8 mouse cellular contexts compared by ENCODE assay signal in genomic region chr19:47015396-47015795, GRCm38 (mm10). TPM values are rescaled to one million over a fixed set of nuclear protein-coding genes. Genes with fewer than 3 reads are reported as not detected.
DNase-seq lines count a peak whose midpoint lies in the region; ATAC-seq and TF ChIP-seq lines count a peak whose summit lies in the region.

No protein-coding gene starts in this region.

- no peaks in the 10 kb centered on the region for H3K9me3 ChIP-seq in heart, embryonic 10.5 days
- H3K9me3 ChIP-seq in embryonic facial prominence, embryonic 15.5 days (replicated peaks), result no peaks in the 10 kb centered on the region
- no peaks in the 10 kb centered on the region for H3K9me3 ChIP-seq in liver, embryonic 13.5 days (replicated peaks)

- peak overlapping the region; percentile 95 for H3K4me2 ChIP-seq in embryonic facial prominence, embryonic 15.5 days (replicated peaks)
- H3K4me2 ChIP-seq in liver, embryonic 13.5 days, result peak overlapping the region; percentile 64

- no peak overlapping the region; the same call in 1 of the 2 replicates for H3K27ac ChIP-seq in heart, embryonic 10.5 days
- no peak overlapping the region for H3K27ac ChIP-seq in embryonic facial prominence, embryonic 15.5 days (replicated peaks)
- H3K27ac ChIP-seq in liver, embryonic 13.5 days, result no peak overlapping the region
- no peak overlapping the region for H3K27ac ChIP-seq in kidney, adult 2 months (ENCODE audit: insufficient read depth, low read depth, low read length)

- WGBS in heart, embryonic 10.5 days, result 2% methylated on average over 37 of the region's 37 CpGs
- 1% methylated on average over 37 of the region's 37 CpGs for WGBS in embryonic facial prominence, embryonic 15.5 days
- WGBS in liver, embryonic 13.5 days (ENCODE audit: insufficient replicate concordance), result 6% methylated on average over 37 of the region's 37 CpGs
- 2% methylated on average over 37 of the region's 37 CpGs for WGBS in kidney, adult 2 months

- no peak overlapping the region for H3K9ac ChIP-seq in embryonic facial prominence, embryonic 15.5 days
- no peak overlapping the region for H3K9ac ChIP-seq in liver, embryonic 13.5 days

- no peak for TF ChIP-seq CTCF in kidney, adult 2 months (conservative IDR thresholded peaks at IDR 0.05; ENCODE audit: insufficient read depth, insufficient read length, low read depth, low read length)

- intact Hi-C loops in gastrocnemius, postnatal 14 days (cut with DNase I; ENCODE audit: low total_unique reads), result no loop called here

- TF ChIP-seq POLR2A in kidney, adult 2 months (IDR thresholded peaks at IDR 0.05; ENCODE audit: low read depth, low read length), result no peak

- H3K4me3 ChIP-seq in heart, embryonic 10.5 days, result peak overlapping the region; percentile 57
- peak overlapping the region; percentile 53 for H3K4me3 ChIP-seq in embryonic facial prominence, embryonic 15.5 days (replicated peaks)
- peak overlapping the region; percentile 52 for H3K4me3 ChIP-seq in liver, embryonic 13.5 days (replicated peaks)
- H3K4me3 ChIP-seq in kidney, adult 2 months (ENCODE audit: insufficient read depth, low read depth, low read length), result no peak overlapping the region

- H3K27me3 ChIP-seq in heart, embryonic 10.5 days (ENCODE audit: insufficient read depth, poor library complexity, severe bottlenecking), result peaks cover 77% of the 10 kb centered on the region
- peaks cover 66% of the 10 kb centered on the region for H3K27me3 ChIP-seq in embryonic facial prominence, embryonic 15.5 days
- peaks cover 92% of the 10 kb centered on the region for H3K27me3 ChIP-seq in liver, embryonic 13.5 days
- peaks cover 6% of the 10 kb centered on the region for H3K27me3 ChIP-seq in kidney, adult 2 months (replicated peaks; ENCODE audit: control insufficient read depth, insufficient read depth, low read length)

- peaks cover 23% of the 10 kb centered on the region for H3K4me1 ChIP-seq in heart, embryonic 10.5 days
- peaks cover 21% of the 10 kb centered on the region for H3K4me1 ChIP-seq in embryonic facial prominence, embryonic 15.5 days
- peaks cover 17% of the 10 kb centered on the region for H3K4me1 ChIP-seq in liver, embryonic 13.5 days (replicated peaks)
- no peaks in the 10 kb centered on the region for H3K4me1 ChIP-seq in kidney, adult 2 months (ENCODE audit: control insufficient read depth, insufficient read depth, low read length)

- ATAC-seq in embryonic facial prominence, embryonic 15.5 days (ENCODE audit: insufficient number of reproducible peaks, low FRiP score, low TSS enrichment, low read depth), result 0 out of 2 replicates have a peak, but pooled peaks have one; percentile 2
- ATAC-seq in liver, embryonic 13.5 days (ENCODE audit: low read depth), result no peak

- no peak for DNase-seq in heart, embryonic 10.5 days (ENCODE audit: low spot score)
- no peak for DNase-seq in heart, postnatal 4 days
- peak; percentile 21 for DNase-seq in CD4-positive helper T cell, adult 2 months (ENCODE audit: low read depth, low spot score)
- no peak for DNase-seq in liver, embryonic 13.5 days
- DNase-seq in gastrocnemius, postnatal 14 days, result no peak
- DNase-seq in kidney, adult 2 months, result no peak
- DNase-seq in thymus, postnatal 14 days, result no peak

- no peaks in the 10 kb centered on the region for H3K36me3 ChIP-seq in heart, embryonic 10.5 days
- no peaks in the 10 kb centered on the region for H3K36me3 ChIP-seq in embryonic facial prominence, embryonic 15.5 days
- H3K36me3 ChIP-seq in liver, embryonic 13.5 days, result no peaks in the 10 kb centered on the region
- H3K36me3 ChIP-seq in kidney, adult 2 months (ENCODE audit: control insufficient read depth, insufficient read depth, low read length), result no peaks in the 10 kb centered on the region

RNA-seq across cellular contexts. Expression of gene Nt5c2, which starts 0.4 kb away (rescaled TPM):
- polyA plus RNA-seq in heart, embryonic 10.5 days (2016; fragmentation: Nextera tagmentation; extraction: Ambion mirVana), result 71.8 and 86.3 TPM in 2 replicates
- total RNA-seq in heart, postnatal 4 days (2021), result 100 to 1,000 TPM; 147 to 157 TPM
- polyA plus RNA-seq in embryonic facial prominence, embryonic 15.5 days (2015; fragmentation: Nextera tagmentation; extraction: Ambion mirVana), result 64.9 and 73.4 TPM in 2 replicates
- polyA plus RNA-seq in liver, embryonic 13.5 days (2015; fragmentation: Nextera tagmentation; extraction: Ambion mirVana), result 61.0 and 69.1 TPM in 2 replicates
- 10 to 100 TPM; 17.5 to 23.0 TPM for total RNA-seq in gastrocnemius, postnatal 14 days (2021)
- polyA plus RNA-seq in kidney, adult 2 months (2012; rRNA removed), result 32.2 and 36.3 TPM in 2 replicates

RNA-seq across cellular contexts. Expression of gene Ina, which starts 0.9 kb away (rescaled TPM):
- 0.15 and 0.60 TPM in 2 replicates for polyA plus RNA-seq in heart, embryonic 10.5 days (2016; fragmentation: Nextera tagmentation; extraction: Ambion mirVana)
- total RNA-seq in heart, postnatal 4 days (2021), result under 1 TPM in 1 of 2 experiments, not detected in 1; 0.16 TPM
- 5.9 and 7.6 TPM in 2 replicates for polyA plus RNA-seq in embryonic facial prominence, embryonic 15.5 days (2015; fragmentation: Nextera tagmentation; extraction: Ambion mirVana)
- polyA plus RNA-seq in liver, embryonic 13.5 days (2015; fragmentation: Nextera tagmentation; extraction: Ambion mirVana), result 0.58 and 0.71 TPM in 2 replicates
- total RNA-seq in gastrocnemius, postnatal 14 days (2021), result not detected
- polyA plus RNA-seq in kidney, adult 2 months (2012; rRNA removed), result 0.11 and 0.31 TPM in 2 replicates

RNA-seq across cellular contexts. Expression of gene Pcgf6, which starts 35.3 kb away (rescaled TPM):
- 14.4 and 21.5 TPM in 2 replicates for polyA plus RNA-seq in heart, embryonic 10.5 days (2016; fragmentation: Nextera tagmentation; extraction: Ambion mirVana)
- 1 to 10 TPM; 3.9 to 4.2 TPM for total RNA-seq in heart, postnatal 4 days (2021)
- polyA plus RNA-seq in embryonic facial prominence, embryonic 15.5 days (2015; fragmentation: Nextera tagmentation; extraction: Ambion mirVana), result 17.4 and 17.8 TPM in 2 replicates
- polyA plus RNA-seq in liver, embryonic 13.5 days (2015; fragmentation: Nextera tagmentation; extraction: Ambion mirVana), result 11.3 and 13.7 TPM in 2 replicates
- 1 to 10 TPM; 2.4 to 3.1 TPM for total RNA-seq in gastrocnemius, postnatal 14 days (2021)
- polyA plus RNA-seq in kidney, adult 2 months (2012; rRNA removed), result 6.0 and 7.7 TPM in 2 replicates

RNA-seq across cellular contexts. Expression of gene Taf5, which starts 52.1 kb away (rescaled TPM):
- 3.9 and 7.3 TPM in 2 replicates for polyA plus RNA-seq in heart, embryonic 10.5 days (2016; fragmentation: Nextera tagmentation; extraction: Ambion mirVana)
- 1 to 10 TPM; 5.1 to 5.2 TPM for total RNA-seq in heart, postnatal 4 days (2021)
- 4.8 TPM in 2 replicates for polyA plus RNA-seq in embryonic facial prominence, embryonic 15.5 days (2015; fragmentation: Nextera tagmentation; extraction: Ambion mirVana)
- polyA plus RNA-seq in liver, embryonic 13.5 days (2015; fragmentation: Nextera tagmentation; extraction: Ambion mirVana), result 4.3 TPM in 2 replicates
- total RNA-seq in gastrocnemius, postnatal 14 days (2021), result 1 to 10 TPM; 2.5 to 2.7 TPM
- polyA plus RNA-seq in kidney, adult 2 months (2012; rRNA removed), result 1.6 and 1.8 TPM in 2 replicates
